Mouse (Mus musculus): ENCODE results near the gene Foxp1.

GRCm38 (mm10) chr6:99463906-99464305, 58.6 kb downstream of the Foxp1 start:
- TF ChIP-seq EP300 (IDR thresholded peaks at IDR 0.05) (no peak), CTCF (IDR thresholded peaks at IDR 0.05) (no peak)
